Mouse (Mus musculus) retina, postnatal 1 day (tissue): Measurements from ENCODE around the gene Eqtn.

Source experiments
- DNase-seq: peaks from one replicate; pipeline ENCODE4 v3.0.0-alpha.2; 2012

Gene Eqtn

GRCm38 (mm10) chr4:94928743-94929142, at the start of gene Eqtn:
Gene Eqtn (minus strand): TSS chr4:94928843.
- DNase-seq, result no peak

GRCm38 (mm10) chr4:94973321-94973720, 44.7 kb upstream of the Eqtn start:
- no peak for DNase-seq

- no peak for DNase-seq
These were observed 24.1 kb upstream of the Eqtn start for GRCm38 (mm10) chr4:94952773-94953172.

GRCm38 (mm10) chr4:94941221-94941855, 12.7 kb upstream of the Eqtn start:
- DNase-seq, result no peak

GRCm38 (mm10) chr4:94901780-94902179, 26.9 kb downstream of the Eqtn start:
- DNase-seq, result no peak

- peak; percentile 24 for DNase-seq
These were observed 27.9 kb downstream of the Eqtn start for GRCm38 (mm10) chr4:94900744-94901143.
